Mouse (Mus musculus) forebrain, embryonic 16.5 days (tissue): ENCODE measurements around the gene Cntn1. TPM values are rescaled to one million over a fixed set of nuclear protein-coding genes. Genes with fewer than 3 reads are reported as not detected.
A peak's percentile ranks its signal among the peaks of the same experiment; 100 is the strongest.

Experiments used
- ATAC-seq: fragments of 200-750 bp; cut with Nextera tagmentation; 2 replicates; pipeline ENCODE4 v1.8.0; 2017; ENCODE audit warnings: mild to moderate bottlenecking, moderate library complexity
- H3K27ac ChIP-seq: fragments of 300-500 bp; sonication (generic); 2 replicates; pipeline ENCODE4 v1.5.1; 2014; ENCODE audit warnings: low read length, control low read depth
- H3K27me3 ChIP-seq: fragments of 300-500 bp; sonication (generic); replicated peaks from 2 replicates; pipeline ENCODE4 v1.6.1; 2014; ENCODE audit warnings: low read length; ENCODE audit not compliant: control insufficient read depth, insufficient read depth
- H3K36me3 ChIP-seq: fragments of 300-500 bp; sonication (generic); 2 replicates; pipeline ENCODE4 v1.6.1; 2014; ENCODE audit not compliant: control insufficient read depth, insufficient read depth
- H3K4me1 ChIP-seq: fragments of 300-500 bp; sonication (generic); replicated peaks from 2 replicates; pipeline ENCODE4 v1.6.1; 2014; ENCODE audit warnings: low read length; ENCODE audit not compliant: control insufficient read depth, insufficient read depth
- H3K4me2 ChIP-seq: fragments of 300-500 bp; sonication (generic); 2 replicates; pipeline ENCODE4 v1.6.1; 2014; ENCODE audit warnings: mild to moderate bottlenecking, low read length, control low read depth
- H3K4me3 ChIP-seq: fragments of 300-500 bp; sonication (generic); replicated peaks from 2 replicates; pipeline ENCODE4 v1.5.1; 2014; ENCODE audit warnings: mild to moderate bottlenecking, low read length, control low read depth
- H3K9ac ChIP-seq: fragments of 300-500 bp; sonication (generic); replicated peaks from 2 replicates; pipeline ENCODE4 v1.6.1; 2014; ENCODE audit warnings: low read depth, low read length, control low read depth
- H3K9me3 ChIP-seq: fragments of 300-500 bp; sonication (generic); 2 replicates; pipeline ENCODE4 v1.6.1; 2016; ENCODE audit warnings: low read length; ENCODE audit not compliant: control insufficient read depth
- WGBS: fragments of 180-500 bp; shearing (Covaris S2); extraction: QIAGEN DNeasy Blood & Tissue Kit; methylation state at CpG from one replicate; pipeline ENCODE4 v1.1.7; 2014; 5-methylcytosine and 5-hydroxymethylcytosine counted together
- polyA plus RNA-seq: library from polyadenylated mRNA; unstranded; fragments of >200 nt; fragmentation: Nextera tagmentation; extraction: Ambion mirVana; gene quantifications from 2 replicates; pipeline ENCODE4 v1.2.1, GENCODE M21; 2015

Cntn1 gene
- 35.9 and 40.7 TPM in 2 replicates for polyA plus RNA-seq

DNA sequence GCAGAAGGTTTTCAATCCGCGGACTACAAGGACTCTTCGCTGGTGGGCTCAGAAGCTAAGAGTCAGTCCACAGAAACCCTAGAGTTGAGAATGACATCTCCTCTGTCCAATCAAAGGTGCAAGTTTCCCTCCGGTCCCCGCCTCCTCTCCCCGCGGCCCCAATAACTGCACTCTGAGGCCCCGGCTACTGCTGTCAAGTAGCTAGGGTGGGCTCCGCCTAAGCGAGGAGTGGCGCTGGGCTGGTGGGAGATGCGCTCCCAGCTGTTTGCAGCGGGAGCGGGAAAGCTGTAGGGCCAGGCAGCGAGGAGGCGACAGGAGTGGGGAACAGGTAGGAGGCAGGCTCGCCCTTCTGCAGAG, at the start of gene Cntn1:
Cntn1 (plus strand) TSS at position 170 of the 357 bp plus-strand sequence.
- Histone ChIP-seq H3K4me2 (peak within 1 kb of the TSS; percentile 80), H3K4me1 (no peaks in the 10 kb centered on the region; the same call in 1 of the 2 replicates), H3K27me3 (no peaks in the 10 kb centered on the region), H3K4me3 (peak within 1 kb of the TSS; percentile 60), H3K9ac (peak within 1 kb of the TSS; percentile 73), H3K36me3 (no peaks in the 10 kb centered on the region), H3K9me3 (no peaks in the 10 kb centered on the region), H3K27ac (peak within 1 kb of the TSS; percentile 83)
- 2% methylated on average over 17 of the region's 17 CpGs for WGBS
- ATAC-seq = peak; percentile 99

DNA sequence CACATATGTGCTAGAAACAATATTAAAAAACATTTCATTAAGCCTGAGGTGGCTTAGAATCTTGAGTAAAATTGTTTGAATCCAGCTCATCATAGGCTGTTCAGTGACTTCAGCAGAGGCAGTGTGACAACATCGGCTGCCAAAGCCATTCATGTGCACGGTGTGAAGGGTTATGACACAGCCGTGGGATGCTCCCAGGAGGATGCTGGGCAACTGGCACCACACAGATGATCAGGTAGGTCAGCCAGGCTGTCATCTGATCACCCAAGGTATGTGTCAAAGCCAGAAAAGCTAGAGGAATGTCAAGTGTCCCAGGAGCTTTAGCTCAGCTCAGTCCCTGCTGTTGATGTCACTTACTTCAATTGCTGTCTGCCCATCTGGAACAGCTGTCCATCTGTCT, 49.5 kb upstream of the Cntn1 start:
- no peak overlapping the region for H3K9ac ChIP-seq
- no peaks in the 10 kb centered on the region for H3K36me3 ChIP-seq
- H3K4me1 ChIP-seq = no peaks in the 10 kb centered on the region; the same call in 1 of the 2 replicates
- H3K4me3 ChIP-seq = no peak overlapping the region
- no peak overlapping the region for H3K27ac ChIP-seq
- H3K9me3 ChIP-seq = no peaks in the 10 kb centered on the region
- H3K4me2 ChIP-seq = no peak overlapping the region
- H3K27me3 ChIP-seq = no peaks in the 10 kb centered on the region
- 80% methylated on average over 3 of the region's 3 CpGs for WGBS
- no peak for ATAC-seq

DNA sequence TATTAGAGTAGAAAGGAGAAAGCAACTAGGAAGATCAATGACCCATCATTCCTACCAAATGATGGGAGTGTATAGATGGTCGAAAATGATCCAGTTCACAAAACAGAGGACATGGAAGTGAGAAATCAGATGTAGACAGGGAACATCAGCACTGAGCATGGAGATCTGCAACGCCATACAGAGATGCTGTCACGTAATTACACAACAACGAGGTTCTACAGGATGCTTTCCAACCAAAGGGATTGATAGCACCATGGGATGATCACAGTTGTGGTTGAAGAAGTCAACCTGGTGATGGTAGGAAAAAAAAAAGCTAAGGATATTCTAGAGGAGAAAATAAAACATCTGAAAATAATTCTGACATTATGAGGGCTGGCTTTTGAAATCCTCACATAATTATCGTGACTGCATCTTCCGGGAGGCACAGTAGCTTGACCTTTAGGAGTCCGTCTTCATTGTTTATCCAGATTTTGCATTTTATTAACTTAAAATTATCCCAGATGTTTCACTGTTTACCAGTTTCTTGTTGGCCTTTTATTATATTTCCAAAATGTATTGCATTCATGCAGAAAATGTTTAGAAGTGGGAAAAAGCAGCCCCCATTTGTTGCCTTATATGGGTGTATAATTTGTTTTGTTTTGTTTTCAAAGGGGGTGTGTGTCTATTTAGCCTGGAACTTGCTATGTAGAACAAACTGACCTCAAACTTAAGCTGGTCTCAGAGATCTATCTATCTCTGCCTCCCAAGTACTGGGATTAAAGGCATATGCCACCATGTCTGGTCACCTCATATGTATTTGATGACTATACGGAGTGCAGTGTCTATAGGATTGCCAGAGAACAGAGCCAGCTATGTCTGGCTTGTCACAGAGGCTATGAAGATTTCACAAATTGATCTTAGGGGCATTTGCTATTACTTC, 38.5 kb upstream of the Cntn1 start:
- H3K27ac ChIP-seq = no peak overlapping the region
- no peaks in the 10 kb centered on the region for H3K36me3 ChIP-seq
- H3K4me2 ChIP-seq = no peak overlapping the region
- H3K4me1 ChIP-seq = no peaks in the 10 kb centered on the region
- H3K27me3 ChIP-seq = no peaks in the 10 kb centered on the region
- no peak for ATAC-seq
- H3K4me3 ChIP-seq = no peak overlapping the region
- no peaks in the 10 kb centered on the region for H3K9me3 ChIP-seq
- H3K9ac ChIP-seq = no peak overlapping the region
- 91% methylated on average over 8 of the region's 8 CpGs for WGBS

DNA sequence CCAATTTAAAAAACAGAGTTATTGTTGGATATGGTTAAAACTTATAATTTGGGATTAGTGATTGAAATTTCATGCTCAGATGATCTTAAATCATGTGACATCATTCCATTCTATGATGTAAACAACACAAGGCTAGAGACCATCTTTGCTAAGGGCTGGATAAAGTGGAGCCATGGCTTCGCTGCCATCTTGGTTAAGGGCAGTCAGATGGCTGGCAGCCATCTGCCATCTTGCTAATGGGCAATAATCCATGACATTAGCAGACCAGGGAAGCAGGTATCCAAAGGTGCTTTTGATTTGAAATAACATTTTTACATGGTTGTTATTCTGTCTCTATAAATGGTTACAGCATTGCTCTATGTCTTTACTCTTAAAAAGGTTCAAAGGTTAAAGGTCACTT, 16.9 kb upstream of the Cntn1 start:
- H3K4me2 ChIP-seq = no peak overlapping the region
- no peaks in the 10 kb centered on the region for H3K27me3 ChIP-seq
- WGBS = 92% methylated on average over 1 of the region's 1 CpGs
- no peak overlapping the region for H3K4me3 ChIP-seq
- H3K9ac ChIP-seq = no peak overlapping the region
- no peak for ATAC-seq
- no peaks in the 10 kb centered on the region for H3K9me3 ChIP-seq
- no peak overlapping the region for H3K27ac ChIP-seq
- no peaks in the 10 kb centered on the region for H3K4me1 ChIP-seq
- H3K36me3 ChIP-seq = no peaks in the 10 kb centered on the region

DNA sequence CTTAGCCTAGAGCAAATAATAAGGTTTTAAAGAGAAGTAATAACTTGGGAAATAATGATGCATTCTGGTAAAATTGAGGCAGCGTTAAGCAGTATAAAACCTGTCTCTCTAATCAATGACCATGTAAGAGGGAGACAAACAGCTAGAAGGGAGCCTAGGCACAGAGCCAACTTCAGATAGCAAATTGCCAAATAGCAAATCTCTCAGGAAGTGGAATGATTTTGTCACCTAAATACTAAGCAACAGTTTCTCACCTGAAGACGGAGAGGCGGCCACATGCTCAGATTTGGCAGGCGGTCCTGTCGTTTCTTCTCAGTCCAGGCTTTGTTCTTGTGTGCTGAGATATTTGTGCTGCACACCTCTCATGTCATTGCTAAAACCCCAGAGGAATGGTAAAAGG, 8.4 kb upstream of the Cntn1 start:
- H3K4me2 ChIP-seq = no peak overlapping the region
- no peak overlapping the region for H3K4me3 ChIP-seq
- 63% methylated on average over 5 of the region's 5 CpGs for WGBS
- H3K9me3 ChIP-seq = no peaks in the 10 kb centered on the region
- no peaks in the 10 kb centered on the region for H3K27me3 ChIP-seq
- H3K9ac ChIP-seq = no peak overlapping the region
- no peak overlapping the region for H3K27ac ChIP-seq
- no peaks in the 10 kb centered on the region for H3K4me1 ChIP-seq
- ATAC-seq = no peak
- H3K36me3 ChIP-seq = no peaks in the 10 kb centered on the region

DNA sequence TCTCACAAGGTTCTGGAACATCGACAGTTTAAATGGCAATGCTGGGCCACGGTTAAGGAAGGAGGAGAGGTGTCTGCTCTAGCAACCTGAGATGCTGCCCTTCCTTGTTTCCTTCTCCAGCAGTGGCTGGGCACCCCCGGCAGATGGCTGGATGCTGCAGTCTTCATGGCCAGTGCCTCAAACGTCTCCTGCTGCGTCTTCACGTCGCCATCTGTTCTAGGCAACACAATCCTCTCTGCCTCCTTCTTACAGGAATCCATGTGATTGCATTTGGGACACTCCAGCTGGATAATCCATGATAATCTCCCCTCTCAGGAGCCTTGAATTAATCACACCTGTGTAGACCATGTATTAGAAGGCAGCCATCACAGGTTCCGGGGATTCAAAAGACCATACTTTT, 4.9 kb upstream of the Cntn1 start:
- ATAC-seq = no peak
- Histone ChIP-seq H3K4me2 (no peak overlapping the region), H3K27ac (no peak overlapping the region), H3K4me1 (no peaks in the 10 kb centered on the region; the same call in 1 of the 2 replicates), H3K36me3 (no peaks in the 10 kb centered on the region), H3K9ac (no peak overlapping the region), H3K27me3 (no peaks in the 10 kb centered on the region), H3K4me3 (no peak overlapping the region), H3K9me3 (no peaks in the 10 kb centered on the region)
- 85% methylated on average over 8 of the region's 8 CpGs for WGBS

DNA sequence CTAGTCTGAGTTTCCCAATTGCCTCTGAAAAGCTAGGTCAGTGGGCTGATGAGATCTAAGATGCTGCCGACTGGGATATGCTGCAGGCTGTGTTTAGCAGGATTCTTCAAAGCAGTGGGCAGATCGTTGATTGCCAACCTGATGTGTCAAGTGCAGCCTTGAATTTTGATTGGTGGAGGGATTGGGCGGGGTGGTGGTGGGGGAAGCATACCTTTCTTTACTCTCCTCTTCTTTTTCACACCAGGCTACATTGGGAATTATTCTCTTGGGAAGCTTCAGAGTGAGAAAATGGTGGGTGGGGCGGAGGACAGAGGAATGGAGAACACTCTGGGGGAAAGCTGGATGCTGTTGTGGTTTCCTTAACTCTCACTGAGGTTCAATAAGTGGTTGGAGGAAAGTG, 2.9 kb upstream of the Cntn1 start:
- Histone ChIP-seq H3K4me2 (no peak overlapping the region), H3K4me3 (no peak overlapping the region), H3K27ac (no peak overlapping the region), H3K36me3 (no peaks in the 10 kb centered on the region), H3K9ac (no peak overlapping the region), H3K4me1 (no peaks in the 10 kb centered on the region; the same call in 1 of the 2 replicates), H3K27me3 (no peaks in the 10 kb centered on the region), H3K9me3 (no peaks in the 10 kb centered on the region)
- no peak for ATAC-seq
- WGBS = 82% methylated on average over 4 of the region's 4 CpGs

DNA sequence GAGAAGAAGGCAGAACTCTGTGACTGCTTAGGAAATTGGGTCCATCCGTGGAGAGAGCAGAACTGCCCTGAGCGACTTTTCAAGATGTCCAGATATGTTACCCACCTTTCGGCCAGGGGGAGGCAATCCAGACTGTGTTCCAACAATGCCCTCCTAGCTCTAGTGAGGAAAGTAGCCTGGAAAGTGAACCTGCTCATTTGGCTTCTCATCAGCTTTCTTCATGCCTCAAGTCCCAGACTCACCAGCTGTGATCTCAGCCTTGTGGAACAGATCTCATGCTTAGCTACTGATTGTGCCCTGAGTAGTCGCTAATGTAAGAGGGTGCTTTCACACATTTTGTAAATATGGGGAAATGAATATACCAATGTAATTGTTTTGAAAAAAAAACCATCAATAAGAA, 2.4 kb upstream of the Cntn1 start:
- H3K9me3 ChIP-seq = no peaks in the 10 kb centered on the region

DNA sequence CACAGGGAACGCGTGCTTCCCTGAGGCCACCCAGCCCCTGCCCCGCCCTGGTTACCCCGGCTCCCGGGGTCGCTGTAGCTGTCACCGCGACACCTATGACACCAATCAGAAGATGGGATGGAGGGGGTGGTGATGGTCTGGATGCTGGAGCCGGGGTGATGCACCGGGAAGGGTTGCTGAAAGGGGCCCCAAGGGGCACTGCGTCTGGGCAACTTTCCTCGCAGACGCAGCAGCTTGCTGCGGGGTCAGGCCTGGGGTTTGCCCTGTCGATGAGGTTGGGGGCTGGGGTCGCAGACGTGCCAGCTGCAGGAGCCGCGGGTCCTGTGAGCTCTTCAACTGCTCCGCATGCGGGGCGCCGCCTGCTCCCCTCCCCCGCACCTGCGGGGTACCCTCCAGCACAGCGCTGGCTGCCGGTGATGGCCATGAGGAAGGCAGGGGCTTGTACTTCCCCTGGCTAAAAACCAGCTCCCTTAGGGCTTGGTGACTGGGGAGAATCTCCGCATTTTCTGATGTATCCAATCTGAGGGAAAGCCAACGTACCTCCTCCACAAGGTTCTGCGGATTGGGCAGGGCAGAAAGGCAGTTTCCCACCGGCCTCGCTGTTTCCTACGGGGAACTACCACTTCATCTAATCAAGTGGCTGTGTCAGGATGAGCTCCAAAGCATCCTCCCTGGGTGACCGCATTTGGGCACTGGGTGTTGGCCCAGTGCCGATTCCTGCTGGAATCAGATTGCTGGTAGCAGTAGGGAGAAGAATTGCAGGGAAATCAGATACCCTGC, 578 bp downstream of the Cntn1 start:
- ATAC-seq = peak; percentile 71
- peak overlapping the region; percentile 60 for H3K4me3 ChIP-seq

More for the DNA sequence above, 2.4 kb upstream of the Cntn1 start:
- H3K4me1 ChIP-seq = no peaks in the 10 kb centered on the region; the same call in 1 of the 2 replicates
- 85% methylated on average over 4 of the region's 4 CpGs for WGBS
- no peak for ATAC-seq
- no peak overlapping the region for H3K4me3 ChIP-seq
- no peak overlapping the region for H3K27ac ChIP-seq
- no peaks in the 10 kb centered on the region for H3K27me3 ChIP-seq
- H3K9ac ChIP-seq = no peak overlapping the region
- no peak overlapping the region for H3K4me2 ChIP-seq
- H3K36me3 ChIP-seq = no peaks in the 10 kb centered on the region

More for the DNA sequence above, 578 bp downstream of the Cntn1 start:
- Histone ChIP-seq H3K9me3 (no peaks in the 10 kb centered on the region), H3K36me3 (no peaks in the 10 kb centered on the region), H3K9ac (peak overlapping the region; percentile 73), H3K27ac (peak overlapping the region; percentile 83), H3K4me1 (no peaks in the 10 kb centered on the region; the same call in 1 of the 2 replicates), H3K27me3 (no peaks in the 10 kb centered on the region), H3K4me2 (peak overlapping the region; percentile 80)
- under 1% methylated on average over 33 of the region's 35 CpGs for WGBS
